Mouse (Mus musculus) bone marrow macrophage, adult 2 months (primary cell): ENCODE measurements around the gene Col4a1. TPM values are rescaled to one million over a fixed set of nuclear protein-coding genes. Genes with fewer than 3 reads are reported as not detected.

Experiments
- H3K27ac ChIP-seq: 2 replicates; pipeline ENCODE4 v1.5.1; 2012; ENCODE audit warnings: low read depth, low read length; ENCODE audit not compliant: insufficient read depth
- H3K4me1 ChIP-seq: 2 replicates; pipeline ENCODE4 v1.6.1; 2012; ENCODE audit warnings: low read length; ENCODE audit not compliant: control insufficient read depth, insufficient read depth
- H3K4me3 ChIP-seq: 2 replicates; pipeline ENCODE4 v1.5.1; 2012; ENCODE audit warnings: mild to moderate bottlenecking, low read length, moderate library complexity; ENCODE audit not compliant: insufficient read depth
- CTCF ChIP-seq: IDR thresholded peaks from 2 replicates; pipeline ENCODE4 v1.5.1; 2012; ENCODE audit warnings: low read depth, mild to moderate bottlenecking, low read length, moderate library complexity
- POLR2A ChIP-seq: IDR thresholded peaks from 2 replicates; pipeline ENCODE4 v1.6.1; 2012; ENCODE audit warnings: mild to moderate bottlenecking, low read depth, low read length, borderline replicate concordance
- polyA plus RNA-seq: library from polyadenylated mRNA; stranded (reverse); fragments of >200 nt; gene quantifications from 2 replicates; pipeline ENCODE4 v1.2.4, GENCODE M21; 2012; ENCODE audit not compliant: missing spikeins, insufficient read depth, insufficient read length

Gene Col4a1
- polyA plus RNA-seq, 1 experiment = 7.2 TPM

DNA sequence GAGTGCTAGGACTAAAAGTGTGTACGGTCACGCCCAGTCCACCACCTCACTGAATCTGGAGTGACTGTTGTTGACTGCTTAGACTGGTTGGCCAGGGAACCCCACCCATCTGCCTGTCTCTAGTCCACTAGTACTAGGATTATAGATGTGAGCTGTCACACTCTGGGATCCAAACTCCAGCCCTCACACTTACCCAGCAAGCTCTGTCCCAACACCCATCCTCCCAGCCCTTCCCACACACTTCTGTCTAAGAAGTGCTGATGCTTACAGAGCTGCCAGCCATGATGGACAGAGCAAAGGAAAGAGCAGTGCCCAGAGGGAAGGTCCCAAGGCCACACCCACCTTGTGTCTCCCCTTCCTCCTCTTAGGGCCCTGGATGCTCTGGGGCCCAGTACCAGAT, 127.0 kb downstream of the Col4a1 start:
- Histone ChIP-seq H3K4me3 (no peak overlapping the region), H3K4me1 (peaks cover 2% of the 10 kb centered on the region; the same call in 1 of the 2 replicates), H3K27ac (no peak overlapping the region)
- no peak for TF ChIP-seq POLR2A
- no peak for TF ChIP-seq CTCF

DNA sequence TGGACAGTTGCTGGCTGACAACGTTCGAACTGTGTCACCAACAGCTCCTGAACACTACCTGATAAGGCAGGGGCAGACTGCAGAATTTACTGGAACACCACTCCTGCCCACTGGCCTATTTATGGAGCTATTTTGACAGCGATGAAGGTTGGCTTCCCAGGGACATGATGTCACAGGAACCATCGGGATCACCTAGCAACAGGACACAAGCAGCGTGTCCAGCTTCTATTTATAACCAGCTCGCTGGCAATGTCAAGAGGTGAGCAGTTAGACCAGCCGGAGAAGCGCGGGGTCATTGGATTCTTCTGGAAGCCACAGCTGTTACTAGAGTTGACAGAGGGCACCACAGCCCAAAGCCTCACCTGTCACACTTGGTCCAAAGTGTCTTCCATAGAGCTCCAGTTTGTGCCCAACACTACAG, 129.0 kb downstream of the Col4a1 start:
- TF ChIP-seq CTCF = no peak
- TF ChIP-seq POLR2A = no peak
- no peak overlapping the region for H3K4me3 ChIP-seq
- no peak overlapping the region for H3K27ac ChIP-seq
- peaks cover 8% of the 10 kb centered on the region for H3K4me1 ChIP-seq

DNA sequence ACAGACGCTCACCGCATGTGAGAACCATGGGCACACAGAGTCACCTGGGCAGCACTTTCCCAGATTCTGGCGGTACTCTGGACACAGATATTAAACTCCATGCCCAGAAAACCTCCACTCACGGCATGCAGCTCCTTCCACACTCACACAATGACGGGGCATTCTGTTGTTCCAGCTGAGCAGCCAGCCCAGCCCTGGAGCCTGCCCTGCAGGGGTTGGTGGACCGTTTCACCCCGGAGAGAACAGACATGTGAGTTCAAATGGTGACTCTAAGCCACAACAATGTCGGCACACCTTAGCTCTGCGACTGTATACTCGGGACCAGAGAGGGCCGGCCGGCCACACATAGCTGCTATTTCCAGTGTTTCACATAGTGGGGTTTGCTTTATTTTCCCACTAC, 130.0 kb downstream of the Col4a1 start:
- no peak overlapping the region for H3K27ac ChIP-seq
- no peak overlapping the region for H3K4me3 ChIP-seq
- H3K4me1 ChIP-seq = peaks cover 8% of the 10 kb centered on the region
- TF ChIP-seq CTCF = no peak
- TF ChIP-seq POLR2A = no peak

DNA sequence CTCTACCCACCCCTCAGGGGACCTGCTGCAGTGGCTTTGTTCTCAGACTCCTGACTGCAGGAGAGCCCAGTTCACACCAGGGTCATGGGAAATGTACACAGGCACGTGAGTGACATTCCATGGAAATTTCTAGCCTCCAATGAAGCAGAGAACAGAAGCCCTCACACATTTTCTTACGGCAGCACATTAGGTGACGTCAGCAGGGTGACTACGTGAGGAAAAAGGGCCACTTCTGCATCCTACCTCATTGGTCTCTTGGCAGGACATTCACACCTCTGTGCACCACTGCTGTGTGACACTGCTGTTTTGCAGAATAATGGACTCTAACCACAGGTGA, 130.5 kb downstream of the Col4a1 start:
- Histone ChIP-seq H3K27ac (no peak overlapping the region), H3K4me1 (peaks cover 8% of the 10 kb centered on the region), H3K4me3 (no peak overlapping the region)
- TF ChIP-seq CTCF (no peak), POLR2A (no peak)

DNA sequence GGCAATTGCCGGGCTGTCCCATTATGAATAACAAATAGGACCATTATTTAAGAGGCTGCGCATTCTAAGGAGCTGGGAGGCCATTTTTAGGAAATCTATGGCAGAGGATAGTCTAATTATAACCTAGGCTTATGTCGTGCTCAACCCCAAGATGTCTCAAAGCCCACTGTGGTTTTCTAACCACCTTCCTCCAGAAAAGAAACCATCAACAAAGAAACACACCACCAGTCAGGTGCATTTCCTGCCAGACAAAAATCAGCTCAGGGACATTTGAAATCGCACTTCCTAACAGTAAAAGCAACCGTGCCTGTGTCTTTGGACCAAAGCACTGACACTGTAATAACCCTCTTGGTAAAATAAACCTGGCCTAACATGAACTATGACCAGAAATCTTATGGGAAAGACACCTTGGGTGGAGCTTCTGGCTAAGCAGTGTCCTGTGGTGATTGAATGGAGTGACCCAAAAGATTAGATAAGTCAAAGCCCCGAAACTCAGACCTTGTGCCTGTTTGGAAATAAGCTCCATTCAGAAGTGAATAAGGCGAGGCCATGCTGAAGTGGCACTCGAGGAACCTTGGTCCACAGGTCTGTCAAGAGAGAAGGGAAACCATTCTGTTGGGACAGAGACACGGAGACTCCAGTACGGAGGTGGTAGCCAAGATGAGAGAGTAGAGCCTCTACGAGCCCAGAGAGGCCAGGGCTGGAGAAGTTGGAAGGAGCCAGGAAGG, 131.0 kb downstream of the Col4a1 start:
- peaks cover 8% of the 10 kb centered on the region for H3K4me1 ChIP-seq
- no peak overlapping the region for H3K27ac ChIP-seq
- H3K4me3 ChIP-seq = no peak overlapping the region
- TF ChIP-seq CTCF = no peak

DNA sequence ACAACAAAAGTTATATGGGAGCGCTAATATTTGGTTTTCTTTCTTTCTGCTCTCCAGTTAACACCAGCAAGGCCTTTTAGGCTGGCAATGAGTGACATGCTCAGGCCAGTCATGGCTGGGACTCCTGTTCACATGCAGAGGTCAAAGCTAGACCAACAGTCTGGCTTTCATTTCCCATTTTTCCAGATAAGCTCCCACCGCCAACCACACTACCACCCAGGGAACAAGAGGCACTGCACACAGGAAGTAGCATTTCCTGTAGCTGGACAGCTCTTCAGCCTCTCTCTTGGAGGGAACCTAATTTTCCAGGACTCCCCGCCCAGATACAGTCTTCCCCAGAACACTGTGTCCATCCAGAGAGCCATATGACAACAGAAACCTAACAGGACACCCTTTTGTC, 132.8 kb downstream of the Col4a1 start:
- H3K4me3 ChIP-seq = no peak overlapping the region
- TF ChIP-seq CTCF (no peak), POLR2A (no peak)
- no peak overlapping the region for H3K27ac ChIP-seq
- H3K4me1 ChIP-seq = peaks cover 8% of the 10 kb centered on the region

DNA sequence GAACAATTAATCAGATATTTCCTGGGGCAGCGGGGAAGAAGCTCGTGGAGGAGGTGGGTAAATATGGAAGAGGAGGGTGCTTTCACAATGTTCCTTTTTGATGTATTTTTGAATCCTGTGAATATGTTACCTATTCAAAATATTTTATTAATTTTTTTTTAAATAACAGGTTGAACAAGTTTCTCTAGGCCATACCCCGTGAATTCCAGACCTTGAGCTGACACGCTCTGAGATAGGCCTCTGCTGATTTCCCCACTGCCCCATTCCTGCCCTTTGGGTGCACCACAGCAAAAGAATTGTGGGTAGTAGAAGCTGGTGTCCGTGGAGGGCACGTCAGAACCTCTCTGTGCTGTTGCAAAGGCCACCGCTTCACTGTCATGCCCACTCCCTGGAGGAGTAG, 136.2 kb downstream of the Col4a1 start:
- Histone ChIP-seq H3K27ac (no peak overlapping the region), H3K4me3 (no peak overlapping the region), H3K4me1 (peaks cover 8% of the 10 kb centered on the region)
- TF ChIP-seq POLR2A (no peak), CTCF (no peak)

DNA sequence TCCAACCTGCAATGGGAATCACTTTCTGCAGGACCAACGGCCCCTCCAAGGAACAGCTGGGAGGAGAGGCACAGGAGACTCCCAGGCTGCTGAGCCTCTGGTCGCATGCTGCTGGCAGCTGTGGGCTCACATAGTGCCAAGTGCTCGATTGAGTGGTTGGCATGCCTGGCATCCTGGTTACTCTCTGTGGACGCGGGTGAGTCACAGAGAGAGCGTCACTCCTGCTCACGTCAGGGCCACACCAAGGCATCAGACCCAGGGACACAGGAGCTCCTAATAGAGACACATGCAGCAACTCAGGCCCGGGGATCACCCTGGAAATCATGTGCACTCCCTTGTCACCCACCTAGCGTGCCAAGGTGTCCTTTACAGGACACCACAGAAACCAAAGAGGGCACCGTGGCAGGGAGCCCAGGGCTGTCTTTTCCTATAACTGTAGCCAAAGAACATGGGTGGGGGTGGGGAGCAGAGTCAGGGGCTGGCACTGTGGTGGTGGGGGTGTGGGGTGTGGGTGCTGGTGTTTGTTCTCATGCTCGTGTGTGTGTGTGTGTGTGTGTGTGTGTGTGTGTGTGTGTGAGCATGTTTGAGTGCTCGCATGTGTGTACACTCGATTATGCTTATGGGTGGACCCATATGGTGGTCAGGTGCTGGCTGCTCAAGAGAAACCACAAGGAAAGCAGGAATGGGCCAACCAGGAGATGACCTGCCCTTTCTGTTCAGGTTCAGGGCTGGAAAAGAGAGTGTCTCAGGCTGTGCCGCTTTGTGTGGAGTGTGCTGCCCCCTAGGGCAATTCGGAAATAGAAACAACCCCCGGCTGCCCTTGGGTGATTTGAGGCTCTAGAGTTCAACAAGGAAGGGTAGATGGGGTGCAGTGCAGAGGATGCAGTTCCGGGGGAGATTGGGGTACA, 139.1 kb downstream of the Col4a1 start:
- no peak overlapping the region for H3K4me3 ChIP-seq
- peaks cover 14% of the 10 kb centered on the region for H3K4me1 ChIP-seq
- H3K27ac ChIP-seq = no peak overlapping the region
- TF ChIP-seq POLR2A (no peak), CTCF (peak; percentile 76)

DNA sequence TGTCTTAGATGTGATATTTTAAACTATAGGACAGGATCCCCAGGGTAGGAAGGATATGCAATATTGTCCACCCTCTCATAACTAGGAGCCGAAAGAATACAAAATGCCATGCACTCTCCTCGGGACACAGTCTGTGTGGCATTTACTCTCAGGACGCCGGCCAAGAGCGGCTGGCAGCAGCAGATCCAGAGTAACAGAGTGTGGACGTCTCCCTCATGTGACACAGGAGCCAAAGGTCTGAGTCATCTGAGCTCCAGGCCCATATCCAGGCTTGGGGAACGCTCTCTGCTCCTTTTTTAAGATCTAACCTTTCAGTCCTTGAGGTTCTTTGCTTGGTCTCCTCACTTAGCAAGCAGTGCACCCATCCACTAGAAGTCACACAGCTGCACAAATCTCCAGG, 141.1 kb downstream of the Col4a1 start:
- H3K4me1 ChIP-seq = peaks cover 22% of the 10 kb centered on the region
- no peak overlapping the region for H3K4me3 ChIP-seq
- no peak for TF ChIP-seq POLR2A
- no peak for TF ChIP-seq CTCF
- no peak overlapping the region for H3K27ac ChIP-seq

DNA sequence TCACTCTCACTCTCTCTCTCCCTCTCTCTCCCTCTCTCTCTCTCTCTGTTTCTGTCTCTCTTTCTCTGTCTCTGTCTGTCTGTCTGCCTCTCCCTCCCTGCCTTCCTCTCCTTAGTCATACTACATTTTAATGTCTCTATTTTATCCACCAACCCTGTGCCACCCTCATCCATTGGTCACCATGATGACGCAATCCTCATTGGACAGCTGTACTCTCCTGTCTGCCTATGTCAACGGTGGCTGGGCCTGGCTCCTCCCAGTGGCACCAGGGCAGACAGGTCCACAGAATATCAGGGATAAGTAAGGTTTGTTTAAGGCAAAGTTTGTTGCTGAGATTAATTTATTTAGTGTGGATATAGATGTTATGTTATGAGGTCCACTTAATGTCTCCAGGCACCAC, 143.2 kb downstream of the Col4a1 start:
- H3K27ac ChIP-seq = no peak overlapping the region
- no peak overlapping the region for H3K4me3 ChIP-seq
- TF ChIP-seq CTCF (no peak), POLR2A (no peak)
- peaks cover 24% of the 10 kb centered on the region for H3K4me1 ChIP-seq
